Mouse (Mus musculus) monocyte, adult 2 months (primary cell): Measurements from ENCODE around the gene Plekhh1.

Source experiments
- DNase-seq, 2 experiments: peaks; one replicate each; pipeline ENCODE4 v3.0.0; 2022; ENCODE audit warnings: low spot score in 2 of 2, low read depth in 1 of 2

Plekhh1 gene

DNA sequence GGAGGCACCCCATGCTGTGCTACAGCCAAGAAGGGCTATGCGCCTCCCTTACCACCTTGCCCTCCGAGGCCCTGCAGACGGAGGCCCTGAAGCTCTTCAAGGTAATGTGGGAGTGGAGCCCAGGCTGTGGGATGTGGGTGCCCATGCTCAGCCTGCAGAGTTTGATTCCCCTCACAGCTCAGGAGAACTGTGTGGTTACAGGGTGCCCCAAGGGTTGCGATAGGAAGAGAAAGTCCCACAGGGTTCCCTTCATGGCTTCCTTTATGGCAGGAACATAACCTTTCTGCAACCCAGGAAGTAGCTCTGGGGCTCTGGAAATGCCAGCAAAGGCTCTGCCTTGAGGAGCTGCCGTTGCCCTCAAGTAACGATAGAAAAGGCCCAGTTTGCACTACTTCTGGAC is 41.0 kb downstream of the Plekhh1 start:
- DNase-seq, result no peak

GRCm38 (mm10) chr12:79070736-79071333 is 41.9 kb downstream of the Plekhh1 start:
- DNase-seq, result no peak

- no peak for DNase-seq
Observed at GRCm38 (mm10) chr12:79072576-79072975, 43.6 kb downstream of the Plekhh1 start.

DNA sequence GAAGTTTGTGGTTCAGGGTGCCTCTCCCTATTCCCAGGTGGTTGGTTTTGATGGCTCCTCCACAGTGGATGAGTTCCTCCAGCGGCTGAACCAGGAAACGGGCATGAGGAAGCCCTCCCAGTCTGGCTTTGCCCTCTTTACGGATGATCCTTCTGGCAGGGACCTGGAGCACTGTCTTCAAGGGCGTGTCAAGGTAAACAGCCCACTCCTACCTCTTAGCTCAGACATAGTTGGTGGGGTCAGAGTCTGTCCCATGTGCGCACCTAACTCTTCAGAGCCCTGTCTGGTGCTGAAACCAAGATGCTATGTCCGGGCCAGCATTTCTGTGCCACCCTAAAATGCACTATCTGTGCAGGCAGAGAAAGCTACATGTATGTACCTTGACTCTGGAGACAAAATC is 44.4 kb downstream of the Plekhh1 start:
- DNase-seq, result no peak

GRCm38 (mm10) chr12:79089182-79089812 is 60.3 kb downstream of the Plekhh1 start, which contains the start of gene Pigh:
Gene Pigh, minus strand, starts transcription at chr12:79089651.
- peak; percentile 42 to 64 for DNase-seq

DNA sequence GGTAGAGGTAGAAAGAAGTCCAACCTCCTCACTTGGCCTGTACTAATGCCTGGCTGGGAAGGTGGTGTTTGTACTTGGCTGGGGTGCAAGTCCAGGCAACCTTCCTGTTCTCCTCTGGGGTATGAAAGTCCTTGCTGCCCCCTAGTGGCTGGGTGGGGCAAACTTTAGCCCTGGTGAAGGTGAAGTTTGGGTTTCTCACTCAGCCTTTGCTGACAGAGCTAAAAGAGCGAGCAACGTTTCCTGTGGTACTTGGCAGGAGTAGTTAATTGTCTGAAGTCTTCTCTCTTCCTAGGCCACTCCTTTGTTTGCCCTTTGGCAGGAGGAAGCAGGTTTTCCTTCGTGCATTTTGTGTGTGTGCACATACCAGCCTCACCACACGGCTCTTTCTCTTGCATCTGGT is 63.6 kb downstream of the Plekhh1 start:
- DNase-seq, result peak in 1 of 2 experiments; percentile 40

- no peak for DNase-seq
Observed at GRCm38 (mm10) chr12:79097106-79097752, 68.3 kb downstream of the Plekhh1 start.

DNA sequence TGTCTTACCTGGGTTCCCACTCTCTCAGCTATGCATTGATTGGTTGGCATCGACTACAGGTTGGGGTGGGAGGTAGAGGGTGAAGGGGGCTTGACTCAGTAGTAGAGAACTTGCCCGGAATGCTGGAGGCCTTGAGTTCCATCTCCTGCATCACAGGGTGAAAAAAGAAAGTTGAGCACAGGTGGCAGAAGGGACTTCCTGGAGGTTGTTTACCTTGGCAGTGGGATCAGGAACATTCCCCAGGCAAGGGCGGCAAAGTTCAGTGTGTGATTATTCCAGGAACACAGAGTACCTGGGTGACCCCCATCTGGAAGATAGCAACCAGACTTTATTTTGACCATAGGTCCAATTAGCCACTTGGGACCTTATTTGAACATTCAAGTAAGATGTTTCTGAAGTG is 74.8 kb downstream of the Plekhh1 start:
- no peak for DNase-seq

- DNase-seq, result no peak
Observed at GRCm38 (mm10) chr12:79104544-79104943, 75.6 kb downstream of the Plekhh1 start.

DNA sequence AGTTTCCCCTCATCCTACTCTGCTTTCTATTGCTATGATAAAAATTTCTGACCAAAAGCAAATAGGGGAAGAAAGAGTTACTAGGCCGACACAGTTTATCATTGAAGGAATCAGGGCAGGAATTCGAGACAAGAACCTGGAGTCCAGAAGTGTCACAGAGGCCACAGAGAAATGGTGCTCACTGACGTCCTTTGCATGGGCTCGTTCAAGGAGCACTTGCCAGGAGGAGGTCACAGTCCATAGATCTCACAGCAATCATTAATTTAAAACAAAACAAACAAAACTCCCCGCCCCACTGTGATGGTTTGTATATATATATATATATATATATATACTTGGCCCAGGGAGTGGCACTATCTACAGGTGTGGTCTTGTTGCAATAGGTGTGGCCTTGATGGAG is 76.3 kb downstream of the Plekhh1 start:
- DNase-seq, result no peak

DNA sequence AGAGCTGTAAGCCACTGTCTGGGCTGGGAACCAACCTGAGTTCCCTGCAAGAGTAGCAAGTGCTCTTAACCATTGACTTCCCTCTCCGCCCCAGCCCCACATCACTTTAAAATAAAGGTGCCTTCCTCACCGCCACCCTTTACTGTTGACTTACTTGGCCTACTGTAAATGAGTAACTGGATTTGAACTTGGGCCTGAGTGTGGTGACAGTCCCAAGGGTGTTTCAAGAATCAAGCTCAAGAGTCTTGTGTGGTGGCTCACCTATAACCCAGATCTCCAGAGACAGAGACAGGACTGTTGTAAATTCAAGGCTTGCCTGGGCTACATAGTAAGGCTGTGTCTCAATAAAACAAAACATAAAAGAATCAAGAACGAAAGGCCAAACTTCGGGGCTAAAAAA is 90.0 kb downstream of the Plekhh1 start:
- DNase-seq, result no peak

DNA sequence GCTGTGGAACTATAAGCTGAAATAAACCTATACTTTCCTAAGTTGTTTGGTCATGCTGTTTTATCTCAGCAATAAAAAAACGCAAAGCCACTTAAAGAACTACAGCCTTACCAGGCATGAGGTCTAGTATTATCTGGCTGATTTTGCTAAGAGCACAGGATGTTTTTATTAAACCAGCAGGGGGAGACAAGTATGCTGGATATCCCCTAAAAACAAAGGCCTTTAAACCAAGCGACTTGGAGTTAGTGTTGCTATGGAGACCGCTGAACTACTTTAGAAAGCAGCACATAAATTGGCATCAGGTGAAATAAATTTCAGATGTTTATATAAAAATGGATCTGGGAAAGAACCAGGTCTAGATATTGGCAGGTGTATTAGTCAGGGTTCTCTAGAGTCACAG is 93.9 kb downstream of the Plekhh1 start:
- no peak for DNase-seq

GRCm38 (mm10) chr12:79130299-79131177 is 101.6 kb downstream of the Plekhh1 start, which contains the start of gene Arg2:
Gene Arg2, plus strand, starts transcription at chr12:79130777.
- peak in 1 of 2 experiments; percentile 51 for DNase-seq
